Mouse (Mus musculus) testis, adult 2 months (tissue): ENCODE results near the gene Gpank1. TPM values are rescaled to one million over a fixed set of nuclear protein-coding genes. Genes with fewer than 3 reads are reported as not detected.

Source experiments
- H3K27ac ChIP-seq: fragments of 200-500 bp; 2 replicates; pipeline ENCODE4 v1.5.1; 2012; ENCODE audit warnings: low read depth, low read length; ENCODE audit not compliant: control insufficient read depth, insufficient read depth
- H3K27me3 ChIP-seq: fragments of 200-500 bp; 2 replicates; pipeline ENCODE4 v1.6.1; 2012; ENCODE audit warnings: mild to moderate bottlenecking, low read length, moderate library complexity; ENCODE audit not compliant: control insufficient read depth, insufficient read depth
- H3K36me3 ChIP-seq: fragments of 200-500 bp; 2 replicates; pipeline ENCODE4 v1.6.1; 2012; ENCODE audit warnings: mild to moderate bottlenecking, low read length; ENCODE audit not compliant: control insufficient read depth, insufficient read depth
- H3K4me1 ChIP-seq: fragments of 200-500 bp; 2 replicates; pipeline ENCODE4 v1.6.1; 2012; ENCODE audit warnings: low read length; ENCODE audit not compliant: control insufficient read depth, insufficient read depth
- H3K4me3 ChIP-seq: fragments of 200-500 bp; 2 replicates; pipeline ENCODE4 v1.5.1; 2012; ENCODE audit warnings: low read depth, mild to moderate bottlenecking, low read length, moderate library complexity, mixed read lengths; ENCODE audit not compliant: control insufficient read depth
- CTCF ChIP-seq: fragments of 200-500 bp; IDR thresholded peaks from 2 replicates; pipeline ENCODE4 v1.5.1; 2012; ENCODE audit warnings: low read depth, mild to moderate bottlenecking, inconsistent platforms, low read length, moderate library complexity; ENCODE audit not compliant: control insufficient read depth, insufficient read depth, insufficient replicate concordance
- POLR2A ChIP-seq: fragments of 200-500 bp; IDR thresholded peaks from 2 replicates; pipeline ENCODE4 v1.6.1; 2012; ENCODE audit warnings: low read depth, mild to moderate bottlenecking, inconsistent platforms, low read length, moderate library complexity; ENCODE audit not compliant: control insufficient read depth
- polyA plus RNA-seq: library from polyadenylated mRNA; depleted of rRNA; stranded (reverse); fragments of >200 nt; gene quantifications from 2 replicates; pipeline ENCODE4 v1.2.3, GENCODE M21; 2012

Gene Gpank1
- polyA plus RNA-seq, 1 experiment: 70.0 TPM

GRCm38 (mm10) chr17:35101161-35101560, 20.1 kb upstream of the Gpank1 start:
- H3K36me3 ChIP-seq: no peaks in the 10 kb centered on the region; the same call in none of the 2 replicates
- no peak overlapping the region for H3K27ac ChIP-seq
- no peaks in the 10 kb centered on the region for H3K27me3 ChIP-seq
- H3K4me3 ChIP-seq: no peak overlapping the region
- TF ChIP-seq CTCF (no peak), POLR2A (no peak)
- no peaks in the 10 kb centered on the region for H3K4me1 ChIP-seq

GRCm38 (mm10) chr17:35102299-35102698, 19.0 kb upstream of the Gpank1 start:
- TF ChIP-seq CTCF (no peak), POLR2A (no peak)
- no peaks in the 10 kb centered on the region; the same call in 1 of the 2 replicates for H3K36me3 ChIP-seq
- no peak overlapping the region for H3K4me3 ChIP-seq

GRCm38 (mm10) chr17:35103221-35103690, 18.0 kb upstream of the Gpank1 start:
- TF ChIP-seq POLR2A: no peak
- TF ChIP-seq CTCF: no peak
- no peaks in the 10 kb centered on the region for H3K4me1 ChIP-seq
- no peak overlapping the region for H3K27ac ChIP-seq
- no peaks in the 10 kb centered on the region for H3K27me3 ChIP-seq
- no peaks in the 10 kb centered on the region; the same call in 1 of the 2 replicates for H3K36me3 ChIP-seq
- H3K4me3 ChIP-seq: no peak overlapping the region

More at GRCm38 (mm10) chr17:35102299-35102698, 19.0 kb upstream of the Gpank1 start:
- Histone ChIP-seq H3K4me1 (no peaks in the 10 kb centered on the region), H3K27ac (no peak overlapping the region), H3K27me3 (no peaks in the 10 kb centered on the region)

GRCm38 (mm10) chr17:35104079-35104478, 17.2 kb upstream of the Gpank1 start:
- Histone ChIP-seq H3K4me3 (no peak overlapping the region), H3K4me1 (peaks cover 2% of the 10 kb centered on the region), H3K27ac (no peak overlapping the region), H3K36me3 (no peaks in the 10 kb centered on the region; the same call in 1 of the 2 replicates), H3K27me3 (no peaks in the 10 kb centered on the region)
- TF ChIP-seq CTCF: no peak
- no peak for TF ChIP-seq POLR2A

- no peak overlapping the region for H3K27ac ChIP-seq
- peaks cover 2% of the 10 kb centered on the region for H3K4me1 ChIP-seq
- TF ChIP-seq CTCF (no peak), POLR2A (no peak)
- no peaks in the 10 kb centered on the region; the same call in 1 of the 2 replicates for H3K36me3 ChIP-seq
- no peaks in the 10 kb centered on the region for H3K27me3 ChIP-seq
- no peak overlapping the region for H3K4me3 ChIP-seq
Observed at GRCm38 (mm10) chr17:35104754-35105153, 16.5 kb upstream of the Gpank1 start.

GRCm38 (mm10) chr17:35105740-35106389, 15.4 kb upstream of the Gpank1 start:
- Histone ChIP-seq H3K36me3 (no peaks in the 10 kb centered on the region; the same call in 1 of the 2 replicates), H3K27me3 (no peaks in the 10 kb centered on the region), H3K4me3 (no peak overlapping the region), H3K27ac (no peak overlapping the region), H3K4me1 (peaks cover 5% of the 10 kb centered on the region)
- peak; percentile 35; the same call in 1 of the 2 replicates for TF ChIP-seq CTCF
- TF ChIP-seq POLR2A: no peak

GRCm38 (mm10) chr17:35106522-35106921, 14.7 kb upstream of the Gpank1 start:
- Histone ChIP-seq H3K27me3 (no peaks in the 10 kb centered on the region), H3K27ac (no peak overlapping the region), H3K36me3 (no peaks in the 10 kb centered on the region; the same call in 1 of the 2 replicates), H3K4me1 (peaks cover 5% of the 10 kb centered on the region), H3K4me3 (no peak overlapping the region)
- TF ChIP-seq CTCF (no peak), POLR2A (no peak)
